Mouse (Mus musculus) liver, embryonic 14 days (tissue): Measurements from ENCODE around the gene Ahsg. TPM values are rescaled to one million over a fixed set of nuclear protein-coding genes. Genes with fewer than 3 reads are reported as not detected.

ENCODE experiments used
- polyA plus RNA-seq: library from polyadenylated mRNA; depleted of rRNA; stranded (reverse); fragments of >200 nt; gene quantifications from 2 replicates; pipeline ENCODE4 v1.2.3, GENCODE M21; 2012; rRNA removed

The Ahsg gene
- polyA plus RNA-seq: 938 and 1,098 TPM in 2 replicates

GRCm38 (mm10) chr16:22890683-22891510, at the start of gene Ahsg:
Ahsg (plus strand) TSS chr16:22891277.

GRCm38 (mm10) chr16:22857431-22858113, 33.5 kb upstream of the Ahsg start, which contains the start of the genes Tbccd1 and Dnajb11:
Tbccd1 (minus strand) TSS chr16:22857669.
Dnajb11 (plus strand) TSS chr16:22857845.

GRCm38 (mm10) chr16:22918034-22918433, 27.0 kb downstream of the Ahsg start, which contains the start of gene Fetub:
Fetub (plus strand) TSS chr16:22918334.

Other genes starting within 250 kb of the Ahsg start
- gene Dgkg, start 234.1 kb upstream of the Ahsg start, polyA plus RNA-seq: 0.31 and 0.39 TPM in 2 replicates
- gene Crygs, start 79.7 kb upstream of the Ahsg start, polyA plus RNA-seq: 0.03 and 0.06 TPM in 2 replicates
- 21.4 and 24.4 TPM in 2 replicates for gene Tbccd1, start 33.6 kb upstream of the Ahsg start, polyA plus RNA-seq
- gene Dnajb11, start 33.4 kb upstream of the Ahsg start, polyA plus RNA-seq: 28.1 and 30.8 TPM in 2 replicates
- 1.2 and 1.5 TPM in 2 replicates for gene Fetub, start 27.1 kb downstream of the Ahsg start, polyA plus RNA-seq
- 0.24 and 0.31 TPM in 2 replicates for gene Hrg, start 59.8 kb downstream of the Ahsg start, polyA plus RNA-seq
- gene Kng2, start 138.2 kb downstream of the Ahsg start, polyA plus RNA-seq: 13.2 and 14.6 TPM in 2 replicates
- 215 and 238 TPM in 2 replicates for gene Kng1, start 166.6 kb downstream of the Ahsg start, polyA plus RNA-seq
- 187 and 193 TPM in 2 replicates for gene Eif4a2, start 216.2 kb downstream of the Ahsg start, polyA plus RNA-seq
- gene Rfc4, start 236.5 kb downstream of the Ahsg start, polyA plus RNA-seq: 12.7 and 24.7 TPM in 2 replicates